Mouse (Mus musculus) CH12.LX (cell line): ENCODE results near the gene Tpx2.

Experiments
- CTCF ChIP-seq, 2 experiments: IDR thresholded peaks in 1 of 2; conservative IDR thresholded peaks in 1 of 2; 2 replicates each; pipeline ENCODE4 v1.5.1; 2011 to 2012; ENCODE audit warnings: low read depth in 2 of 2, low read length in 2 of 2, improper control_type of control experiment in 1 of 2, inconsistent platforms in 1 of 2, mild to moderate bottlenecking in 1 of 2, moderate library complexity in 1 of 2
- E2F4 ChIP-seq: IDR thresholded peaks from 2 replicates; pipeline ENCODE4 v1.6.1; 2011; ENCODE audit warnings: low read depth, low read length, improper control_type of control experiment; ENCODE audit not compliant: insufficient replicate concordance
- EP300 ChIP-seq: IDR thresholded peaks from 2 replicates; pipeline ENCODE4 v1.6.1; 2011; ENCODE audit warnings: low read length, improper control_type of control experiment
- ETS1 ChIP-seq: conservative IDR thresholded peaks from 2 replicates; pipeline ENCODE4 v1.6.1; 2012; ENCODE audit warnings: low read depth, mild to moderate bottlenecking, inconsistent platforms, low read length, improper control_type of control experiment, moderate library complexity
- HCFC1 ChIP-seq: IDR thresholded peaks from 2 replicates; pipeline ENCODE4 v1.6.1; 2012; ENCODE audit warnings: low read depth, mild to moderate bottlenecking, inconsistent platforms, low read length, improper control_type of control experiment
- MAX ChIP-seq: IDR thresholded peaks from 2 replicates; pipeline ENCODE4 v1.6.1; 2011; ENCODE audit warnings: low read length, improper control_type of control experiment
- MYC ChIP-seq: IDR thresholded peaks from 2 replicates; pipeline ENCODE4 v1.6.1; 2011; ENCODE audit warnings: low read depth, mild to moderate bottlenecking, improper control_type of control experiment, low read length
- POLR2A ChIP-seq: IDR thresholded peaks from 2 replicates; pipeline ENCODE4 v1.6.1; 2011; ENCODE audit warnings: low read depth, mild to moderate bottlenecking, improper control_type of control experiment, low read length
- SIN3A ChIP-seq: IDR thresholded peaks from 2 replicates; pipeline ENCODE4 v1.6.1; 2012; ENCODE audit warnings: low read length, improper control_type of control experiment, inconsistent platforms
- UBTF ChIP-seq: IDR thresholded peaks from 2 replicates; pipeline ENCODE4 v1.6.1; 2012; ENCODE audit warnings: low read depth, mild to moderate bottlenecking, inconsistent platforms, low read length, improper control_type of control experiment, moderate library complexity
- ZNF384 ChIP-seq: IDR thresholded peaks from 2 replicates; pipeline ENCODE4 v1.6.1; 2012; ENCODE audit warnings: low read depth, low read length, improper control_type of control experiment, inconsistent platforms

- no peak for TF ChIP-seq POLR2A
- no peak for TF ChIP-seq CTCF (conservative IDR thresholded peaks at IDR 0.05 in 1 of 2, IDR thresholded peaks at IDR 0.05 in 1 of 2; ENCODE audit: low read depth in 2 of 2, low read length in 2 of 2)
- TF ChIP-seq MYC = no peak
- peak; percentile 48; the same call in 1 of the 2 replicates for TF ChIP-seq ETS1
- no peak for TF ChIP-seq E2F4
- peak; percentile 82 for TF ChIP-seq EP300
- TF ChIP-seq ZNF384 = no peak
- TF ChIP-seq HCFC1 = no peak
- TF ChIP-seq SIN3A = no peak
- no peak for TF ChIP-seq UBTF
- TF ChIP-seq MAX = no peak
Observed at GRCm38 (mm10) chr2:152813232-152813631, 34.5 kb upstream of the Tpx2 start.
